Mouse (Mus musculus): ENCODE data around the gene Siae.

Gene Siae

GRCm38 (mm10) chr9:37687288-37687940 is 131.9 kb downstream of the Siae start:
- DNase-seq (ENCODE audit: low spot score) = no peak

GRCm38 (mm10) chr9:37687941-37688303 is 132.4 kb downstream of the Siae start:
- no peak for DNase-seq (ENCODE audit: low spot score)

GRCm38 (mm10) chr9:37689970-37690686 is 134.6 kb downstream of the Siae start:
- no peak for DNase-seq (ENCODE audit: low spot score)
